Mouse (Mus musculus) cerebellum, postnatal 36 days (tissue): ENCODE measurements at regions not wholly inside any gene's neighbourhood (a gene's known extent, or its start where the extent isn't known, plus 50 kb on each side); places are given as distances from the start of the nearest gene placed in this dataset.
"Not testable (repeated sequence)": the region's sequence is repeated elsewhere in the genome, so short reads cannot be mapped to it uniquely, and the experiment has no call there.

Experiments
- DNase-seq, 2 experiments: peaks; one replicate each; pipeline ENCODE4 v3.0.0; 2021 to 2022; ENCODE audit warnings: mixed read lengths in 2 of 2

DNA sequence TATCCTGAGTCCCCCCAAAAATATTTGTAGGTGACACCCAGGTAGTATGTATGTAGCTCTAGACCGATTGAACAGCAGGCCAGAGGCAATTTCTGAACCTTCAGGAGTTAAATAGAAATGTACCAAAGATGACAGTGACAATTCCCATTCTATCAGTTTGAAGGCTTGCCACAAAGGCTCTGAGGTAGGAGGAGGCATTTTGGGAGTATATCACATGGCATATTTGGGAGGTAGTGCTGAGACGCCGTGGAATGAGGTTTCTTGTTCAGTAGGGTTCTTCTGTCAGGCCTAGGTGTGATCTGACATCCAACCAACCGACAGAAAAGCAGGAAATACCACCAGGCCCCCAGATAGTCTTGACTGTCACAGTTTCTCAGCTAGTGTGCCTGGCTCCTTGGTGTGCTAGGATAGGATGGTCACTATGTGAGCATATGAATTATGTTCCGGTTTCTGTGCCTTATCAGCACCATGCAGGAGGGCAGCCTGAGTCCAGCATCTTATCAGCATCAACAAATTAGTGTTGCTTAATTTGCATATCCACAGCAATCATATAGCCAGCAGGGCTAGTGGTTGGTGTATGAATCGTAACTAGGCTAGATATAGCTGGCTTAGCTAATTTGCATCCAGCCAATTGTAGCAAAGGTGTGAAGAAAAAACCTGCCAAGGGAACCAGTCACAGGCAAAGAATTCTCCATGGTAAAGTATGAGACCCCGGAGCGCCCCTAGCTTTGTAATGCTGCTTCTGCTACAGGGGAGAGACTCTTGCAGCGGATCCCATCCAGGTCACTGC is 136.3 kb upstream of the Bcor start:
- no peak for DNase-seq

GRCm38 (mm10) chrX:12298609-12299008 is 138.5 kb upstream of the Bcor start:
- no peak for DNase-seq

DNA sequence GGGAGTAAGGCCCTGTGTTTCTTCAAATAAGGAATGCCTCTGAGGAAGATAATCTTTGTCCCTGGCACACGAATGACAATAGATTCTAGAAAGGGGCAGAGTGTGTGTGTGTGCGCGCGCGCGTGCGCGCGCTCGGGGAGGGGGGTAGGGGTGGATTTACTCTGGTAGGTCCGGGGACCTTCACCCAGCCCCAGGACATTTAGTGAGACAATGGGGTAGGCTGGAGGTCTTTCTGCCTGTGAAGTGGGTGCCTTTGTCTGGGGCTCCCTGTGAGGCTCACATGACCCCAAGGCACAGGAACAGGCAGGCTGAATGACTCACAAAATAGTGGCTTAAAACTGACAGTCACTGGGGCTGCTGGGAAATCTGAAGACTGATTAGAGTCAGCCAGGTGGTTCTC is 139.1 kb upstream of the Bcor start:
- no peak for DNase-seq

DNA sequence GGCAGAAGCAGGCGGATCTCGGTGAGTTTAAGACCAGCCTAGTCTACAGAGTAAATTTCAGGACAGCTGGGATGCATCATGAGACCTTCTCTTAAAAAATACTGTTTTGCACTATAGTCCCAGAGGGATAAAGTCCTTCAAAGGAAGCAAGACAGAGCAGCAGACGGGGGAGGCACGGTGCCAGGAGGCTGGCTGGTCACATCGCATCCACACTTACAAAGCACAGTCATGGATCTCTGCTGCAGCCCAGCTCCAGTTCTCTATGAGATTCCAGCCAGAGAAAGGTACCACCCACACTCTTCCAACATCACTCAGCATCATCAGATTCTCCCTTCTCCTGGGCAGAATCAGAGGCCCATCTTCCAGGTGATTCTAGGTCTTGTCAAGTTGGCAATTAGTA is 144.5 kb upstream of the Bcor start:
- DNase-seq, result no peak

GRCm38 (mm10) chrX:12306940-12307339 is 146.8 kb upstream of the Bcor start:
- no peak for DNase-seq

- DNase-seq, result no peak
Observed at GRCm38 (mm10) chrX:12312534-12312933, 152.4 kb upstream of the Bcor start.

- no peak for DNase-seq
Observed at GRCm38 (mm10) chrX:12315658-12316057, 155.5 kb upstream of the Bcor start.

GRCm38 (mm10) chrX:12317488-12317887 is 157.3 kb upstream of the Bcor start:
- not testable (repeated sequence) for DNase-seq

DNA sequence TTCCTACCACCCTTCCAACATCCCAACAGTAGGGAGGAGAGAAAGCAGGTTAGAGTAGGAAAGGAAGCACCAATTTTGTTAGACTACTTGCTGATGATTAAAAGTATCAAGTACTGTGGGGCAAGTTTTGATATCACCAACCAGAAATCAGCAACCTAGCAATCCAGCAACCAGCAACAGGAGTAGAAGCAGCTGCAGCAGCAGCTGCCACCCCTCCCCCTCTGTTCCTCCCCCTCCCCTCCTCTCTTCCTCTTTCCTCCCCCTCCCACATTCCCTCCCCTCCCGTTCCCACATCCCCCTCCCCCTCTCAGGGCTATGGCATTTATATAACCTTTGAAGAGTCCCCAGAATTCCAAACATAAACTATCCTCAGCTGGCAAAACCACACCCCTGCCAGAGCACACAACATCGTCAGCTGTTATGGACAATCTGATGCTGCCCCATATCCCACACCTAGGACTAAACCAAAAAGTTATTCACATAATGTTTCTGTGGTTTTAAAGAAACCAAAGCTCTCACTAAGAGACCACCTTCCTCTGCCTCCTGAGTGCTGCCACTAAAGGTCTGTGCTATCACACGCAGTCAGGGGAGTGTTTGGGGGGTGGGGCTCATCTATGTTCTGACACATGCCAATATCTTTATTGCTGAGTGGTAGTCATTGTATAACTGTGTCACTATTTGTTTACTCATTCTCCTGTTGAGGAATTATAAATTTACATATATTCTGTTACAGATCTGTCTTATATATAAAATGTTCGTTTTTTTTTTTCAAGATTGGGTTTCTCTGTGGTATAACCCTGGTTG is 158.9 kb upstream of the Bcor start:
- no peak for DNase-seq

- no peak for DNase-seq
Observed at GRCm38 (mm10) chrX:12322453-12322852, 162.3 kb upstream of the Bcor start.

- DNase-seq, result no peak
Observed at GRCm38 (mm10) chrX:12323268-12323667, 163.1 kb upstream of the Bcor start.

DNA sequence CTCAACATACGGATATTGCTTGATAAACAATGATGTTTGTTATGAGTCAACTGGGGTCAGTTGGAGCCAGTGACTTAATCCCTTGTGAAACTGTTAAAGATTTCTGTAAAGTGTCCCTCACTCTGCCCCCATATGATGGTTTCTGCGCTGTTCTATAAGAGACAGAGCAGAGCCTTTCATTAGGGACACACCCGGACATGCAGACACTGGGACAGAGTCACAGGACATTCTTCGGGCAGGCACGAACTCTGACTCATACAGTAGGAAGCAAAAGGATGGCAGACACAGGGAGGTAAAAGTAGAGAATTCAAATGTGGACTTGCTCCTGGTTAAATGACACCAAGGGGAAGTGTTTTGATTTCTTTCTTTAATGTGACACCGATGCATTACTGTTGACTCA is 163.7 kb upstream of the Bcor start:
- no peak for DNase-seq

GRCm38 (mm10) chrX:12327464-12327863 is 167.3 kb upstream of the Bcor start:
- DNase-seq, result no peak

DNA sequence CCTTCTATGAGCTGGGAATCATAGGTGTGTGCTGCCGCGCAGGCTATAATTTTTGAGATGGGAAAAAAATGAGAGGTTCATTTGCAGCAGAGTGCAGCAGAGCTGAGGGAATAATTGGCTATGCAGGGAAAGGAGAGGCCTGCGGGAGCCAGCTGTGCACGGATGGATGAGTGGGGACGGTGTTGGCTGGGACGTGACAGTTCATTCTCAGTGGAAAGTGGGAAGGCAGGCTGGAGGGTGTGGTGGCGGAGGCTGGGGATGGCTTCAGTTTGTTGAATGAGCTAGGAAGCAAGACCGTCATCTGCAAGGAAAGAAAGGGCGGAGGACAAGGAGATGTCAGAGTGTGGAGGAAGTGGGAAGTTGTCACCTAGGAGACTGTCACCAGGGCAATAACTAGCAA is 180.4 kb upstream of the Bcor start:
- no peak for DNase-seq

GRCm38 (mm10) chrX:12341356-12341965 is 181.3 kb upstream of the Bcor start:
- DNase-seq, result no peak

- no peak for DNase-seq
Observed at GRCm38 (mm10) chrX:12344805-12345555, 184.8 kb upstream of the Bcor start.

- DNase-seq, result no peak
Observed at GRCm38 (mm10) chrX:12346856-12347255, 186.7 kb upstream of the Bcor start.

- DNase-seq, result no peak
Observed at GRCm38 (mm10) chrX:12348117-12348516, 188.0 kb upstream of the Bcor start.

GRCm38 (mm10) chrX:12354875-12355274 is 194.7 kb upstream of the Bcor start:
- DNase-seq, result no peak

- DNase-seq, result no peak
Observed at GRCm38 (mm10) chrX:12358026-12358425, 197.9 kb upstream of the Bcor start.

- DNase-seq, result no peak
Observed at GRCm38 (mm10) chrX:12365582-12366323, 205.6 kb upstream of the Bcor start.

- no peak for DNase-seq
Observed at GRCm38 (mm10) chrX:12366801-12367200, 206.6 kb upstream of the Bcor start.
